Mouse (Mus musculus) lung, postnatal 25 days (tissue): Measurements from ENCODE around the gene Cluap1.

Source experiments
- DNase-seq: peaks from one replicate; pipeline ENCODE4 v3.0.0; 2022; ENCODE audit warnings: low spot score

Cluap1 gene

DNA sequence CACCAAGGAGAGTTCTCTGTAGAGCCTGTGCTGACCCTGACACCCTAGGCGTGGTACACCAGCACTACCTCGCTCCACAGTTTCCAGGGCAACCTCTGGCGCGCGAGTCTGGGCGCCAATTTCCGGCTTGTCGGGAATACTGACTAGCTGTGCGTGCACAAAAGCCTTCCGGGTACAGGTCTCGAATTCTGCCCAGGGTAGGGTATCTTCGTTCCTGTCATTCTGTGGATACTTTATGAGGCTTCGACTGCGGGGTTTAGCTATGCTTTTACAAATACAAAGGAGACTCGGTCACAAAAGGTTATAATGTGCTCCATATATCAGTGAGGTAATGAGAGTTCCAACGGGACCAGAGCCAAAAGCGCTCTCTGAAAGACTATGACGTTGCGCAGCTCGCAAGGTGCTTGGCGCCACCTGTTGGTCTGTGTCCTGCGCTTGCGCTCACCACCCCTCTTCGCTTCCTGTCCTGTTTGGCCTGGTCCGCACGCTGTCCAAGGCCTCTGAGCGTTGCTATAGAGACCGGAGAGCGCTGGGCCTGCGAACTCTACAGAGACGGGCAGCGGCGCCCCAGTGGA lies at the start of gene Cluap1, which contains the start of gene 1700037C18Rik:
Gene Cluap1 (plus strand): TSS at position 265 of the 575 bp plus-strand sequence.
Gene 1700037C18Rik (minus strand): TSS at position 153 of the 575 bp plus-strand sequence.
- DNase-seq = peak; percentile 94

DNA sequence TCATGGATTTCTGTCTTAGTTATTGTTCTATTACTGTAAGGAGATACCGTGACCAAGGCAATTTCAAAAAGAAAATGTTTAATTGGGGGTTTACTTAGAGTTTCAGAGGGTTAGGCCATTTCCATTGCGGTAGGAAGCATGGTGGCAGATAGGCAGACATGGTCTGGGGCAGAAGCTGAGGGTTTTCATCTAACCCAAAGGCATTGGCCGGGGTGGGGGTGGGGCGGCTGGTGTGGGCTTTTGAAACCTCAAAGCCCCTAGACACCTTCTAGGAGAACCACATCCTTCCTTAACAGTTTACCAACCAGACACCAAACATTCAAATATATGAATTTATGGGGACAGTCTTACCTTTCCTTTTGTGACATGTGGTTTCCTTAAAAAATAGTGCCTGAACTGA lies 49.3 kb upstream of the Cluap1 start:
- DNase-seq = no peak

DNA sequence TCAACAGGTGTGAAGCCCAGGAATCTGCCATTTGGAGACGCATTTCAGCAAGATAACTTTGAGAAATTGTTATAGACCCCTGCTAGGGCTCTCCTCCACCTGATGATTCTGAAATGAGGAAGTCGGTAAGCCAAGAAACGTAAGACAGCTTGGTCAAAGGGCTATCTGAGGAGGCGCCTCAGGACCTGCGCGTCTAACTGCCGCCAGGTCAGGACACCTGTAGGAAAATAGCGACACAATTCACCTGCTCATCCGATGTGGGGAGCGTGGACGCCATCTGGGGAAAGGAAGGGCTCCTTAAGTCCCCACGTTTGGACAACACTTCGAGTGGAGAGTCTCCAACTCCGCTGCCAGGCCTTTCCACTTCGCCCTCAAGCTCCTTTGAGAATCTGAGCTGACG lies 36.8 kb upstream of the Cluap1 start:
- no peak for DNase-seq

DNA sequence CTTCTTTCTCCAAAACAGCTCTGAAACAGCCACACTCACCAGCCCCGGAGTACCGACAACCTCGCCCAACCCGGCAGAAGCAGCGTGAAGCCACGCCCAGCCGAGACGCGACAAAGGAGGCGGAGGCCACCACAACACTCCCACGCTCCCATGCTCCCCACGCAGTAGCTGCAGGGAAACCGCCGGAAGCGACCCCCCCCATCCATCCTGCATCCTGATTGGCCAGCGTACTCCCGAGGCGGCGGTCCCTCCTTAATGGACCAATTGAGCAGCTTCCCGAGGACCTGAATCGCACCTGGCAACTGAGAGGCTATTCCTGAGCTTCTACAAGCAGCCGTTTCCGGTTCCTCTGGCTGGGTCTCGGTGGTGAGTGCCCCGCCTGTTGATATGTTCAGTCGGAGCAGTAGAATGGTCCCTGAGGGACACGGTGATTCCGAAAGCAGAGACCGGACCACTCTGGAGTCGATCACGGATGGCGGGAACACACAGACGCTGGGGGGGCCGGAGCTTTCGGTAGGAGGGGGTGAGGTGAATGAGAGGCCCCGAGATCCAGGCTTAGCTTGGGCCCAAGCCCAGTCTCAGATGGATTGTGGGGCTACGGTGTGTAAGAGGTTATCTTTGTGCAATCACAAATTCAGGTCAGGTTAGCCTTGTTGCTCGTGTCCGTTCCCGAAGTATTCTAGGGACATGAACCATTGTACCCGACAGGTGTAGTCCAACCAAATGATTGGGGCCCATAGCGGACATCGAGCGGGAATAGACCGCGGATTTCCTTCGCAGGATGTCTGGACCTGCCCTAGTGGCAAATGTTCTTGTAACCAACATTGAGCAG lies 36.2 kb upstream of the Cluap1 start, which contains the start of gene Naa60:
Gene Naa60 (plus strand): TSS at position 160 of the 832 bp plus-strand sequence.
- peak; percentile 94 for DNase-seq

DNA sequence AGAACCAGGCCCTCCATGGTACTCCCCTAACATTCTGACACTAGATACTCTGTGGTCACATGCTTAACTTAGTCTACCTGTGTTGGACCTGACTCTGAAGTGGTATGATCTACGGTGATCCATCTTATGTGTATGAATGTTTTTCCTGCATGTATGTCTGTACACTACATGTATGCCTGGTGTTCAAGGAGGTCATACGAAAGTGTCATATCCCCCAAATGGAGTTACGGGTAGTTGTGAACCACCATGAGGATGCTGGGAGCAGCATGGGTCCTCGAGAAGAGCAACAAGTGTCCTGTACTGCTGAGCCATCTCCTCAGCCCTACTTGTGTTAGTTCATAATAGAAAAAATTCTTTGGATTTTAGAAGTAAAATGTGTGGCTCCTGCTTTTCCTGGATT lies 32.3 kb upstream of the Cluap1 start:
- DNase-seq = no peak

DNA sequence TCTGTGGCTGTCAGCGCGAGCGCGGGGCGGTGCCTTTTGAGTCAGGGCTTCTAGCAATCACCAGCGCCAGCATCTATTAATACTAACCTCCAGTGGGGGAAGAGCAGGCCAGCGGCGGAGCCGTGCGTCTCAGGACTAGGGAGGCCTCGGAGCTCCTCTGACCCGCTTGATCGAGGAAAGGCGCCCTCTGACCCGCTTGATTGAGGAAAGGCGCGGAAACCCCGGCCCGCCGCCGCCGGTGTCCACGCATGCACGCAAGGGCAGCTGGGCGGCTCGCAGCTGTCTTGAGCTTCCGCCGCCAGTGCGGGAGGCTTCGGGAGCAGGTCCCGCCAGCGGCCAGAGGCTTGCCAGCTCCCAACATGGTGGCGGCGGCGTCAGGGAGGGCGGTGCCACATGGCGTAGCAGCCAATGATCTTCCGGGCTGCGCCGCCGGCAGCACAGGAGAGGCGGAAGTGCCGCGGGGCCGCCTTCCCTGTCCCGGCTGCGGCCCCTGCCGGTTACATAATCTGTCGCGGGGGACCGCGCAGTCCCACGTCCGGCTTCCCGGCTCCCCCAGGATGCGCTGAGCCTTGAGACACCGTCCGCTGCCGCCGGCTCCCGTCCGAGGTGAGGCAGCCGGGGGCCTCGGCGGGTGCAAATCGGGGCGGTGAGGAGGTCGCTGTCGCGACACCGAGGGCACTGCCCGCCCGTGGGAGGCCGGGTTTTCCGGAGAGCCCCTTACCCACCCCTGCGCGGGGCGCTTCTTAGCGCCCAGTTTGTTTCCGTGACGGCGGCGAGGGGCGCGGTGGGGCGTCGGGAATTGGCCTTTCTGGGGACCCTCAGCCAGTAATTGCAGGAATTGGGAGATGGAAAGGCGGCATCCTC lies 24.2 kb upstream of the Cluap1 start, which contains the start of the genes Zfp597 and Gm20695:
Gene Zfp597 (minus strand): TSS at position 361 of the 864 bp plus-strand sequence.
Gene Gm20695 (plus strand): TSS at position 448 of the 864 bp plus-strand sequence.
- DNase-seq = peak; percentile 95

DNA sequence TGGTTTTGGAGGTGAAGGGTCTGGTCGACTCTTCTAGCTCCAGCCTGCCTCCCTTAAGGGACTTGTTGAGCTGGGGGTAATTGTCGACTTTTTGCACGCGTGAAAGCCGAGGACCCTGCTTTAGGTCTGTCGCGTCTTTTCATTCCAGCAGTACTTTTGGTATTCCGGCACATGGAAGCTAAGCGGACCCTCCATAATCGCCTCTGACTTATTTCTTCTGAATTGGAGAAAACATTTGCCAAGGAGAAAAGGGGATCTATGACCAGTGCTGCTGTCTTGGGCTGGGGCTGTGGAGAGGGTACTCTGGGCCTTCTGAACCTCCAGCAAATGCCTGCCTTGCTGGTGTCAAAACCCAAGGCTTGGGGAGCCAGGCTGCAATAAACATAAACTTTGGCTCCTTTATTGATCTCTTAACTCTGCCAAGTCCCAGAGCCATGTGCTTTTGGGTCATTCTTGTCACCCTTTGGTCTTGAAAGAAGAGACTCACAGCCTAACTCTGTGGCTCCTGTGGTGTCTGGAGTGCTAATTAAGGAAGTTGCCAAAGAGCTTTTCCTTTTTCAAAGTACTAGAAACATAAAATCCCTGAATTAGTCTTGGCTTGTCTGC lies 23.4 kb upstream of the Cluap1 start:
- DNase-seq = no peak

DNA sequence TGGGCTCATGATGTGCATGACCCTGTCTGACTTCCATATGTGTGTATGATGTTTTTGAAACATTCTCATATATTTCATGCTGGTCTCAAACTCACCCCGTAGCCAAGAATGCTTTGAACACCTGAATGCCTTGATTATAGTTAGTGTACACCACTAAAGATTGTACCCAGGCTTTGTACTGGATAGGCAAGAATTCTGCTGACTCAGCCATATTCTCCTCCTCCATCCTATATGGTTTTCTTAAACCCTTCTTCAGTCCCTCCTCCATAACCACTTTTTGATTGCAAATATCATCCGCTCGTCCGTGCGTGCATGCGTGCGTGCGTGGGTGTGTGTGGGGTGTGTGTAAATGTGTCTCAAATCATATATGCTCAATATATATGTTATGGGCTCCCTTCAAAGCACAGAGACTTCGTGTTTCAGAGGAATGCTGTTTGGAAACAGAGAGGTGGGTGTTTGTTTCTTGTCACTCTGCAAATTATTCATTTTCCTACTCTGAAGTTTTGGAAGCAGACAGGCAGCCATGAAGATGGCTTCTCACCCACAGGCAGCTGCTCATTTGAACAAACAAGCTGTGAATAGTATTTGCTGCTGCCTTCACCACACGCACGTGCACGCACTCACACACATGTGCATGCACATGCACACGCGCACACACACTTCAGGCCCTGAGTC lies 16.8 kb upstream of the Cluap1 start:
- DNase-seq = no peak

DNA sequence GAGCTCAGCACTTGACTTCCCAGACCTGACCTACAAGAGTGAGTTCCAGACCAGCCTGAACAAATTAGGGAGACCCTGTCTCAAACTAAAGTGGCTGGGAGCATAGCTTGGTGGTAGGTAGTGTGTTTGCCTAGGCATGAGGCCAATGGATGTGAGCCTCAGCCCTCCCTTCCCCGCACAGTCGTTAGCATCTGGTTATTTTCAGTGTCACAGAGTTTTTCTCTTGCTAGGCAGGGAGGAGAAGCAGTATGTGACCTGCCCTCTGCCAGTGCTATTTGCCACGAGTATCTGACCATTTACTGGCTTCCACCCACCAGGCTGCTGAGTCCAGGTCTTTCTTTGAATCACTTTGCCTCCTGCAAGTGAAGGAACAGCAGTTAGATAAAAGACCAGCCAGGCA lies 14.9 kb upstream of the Cluap1 start:
- DNase-seq = no peak

DNA sequence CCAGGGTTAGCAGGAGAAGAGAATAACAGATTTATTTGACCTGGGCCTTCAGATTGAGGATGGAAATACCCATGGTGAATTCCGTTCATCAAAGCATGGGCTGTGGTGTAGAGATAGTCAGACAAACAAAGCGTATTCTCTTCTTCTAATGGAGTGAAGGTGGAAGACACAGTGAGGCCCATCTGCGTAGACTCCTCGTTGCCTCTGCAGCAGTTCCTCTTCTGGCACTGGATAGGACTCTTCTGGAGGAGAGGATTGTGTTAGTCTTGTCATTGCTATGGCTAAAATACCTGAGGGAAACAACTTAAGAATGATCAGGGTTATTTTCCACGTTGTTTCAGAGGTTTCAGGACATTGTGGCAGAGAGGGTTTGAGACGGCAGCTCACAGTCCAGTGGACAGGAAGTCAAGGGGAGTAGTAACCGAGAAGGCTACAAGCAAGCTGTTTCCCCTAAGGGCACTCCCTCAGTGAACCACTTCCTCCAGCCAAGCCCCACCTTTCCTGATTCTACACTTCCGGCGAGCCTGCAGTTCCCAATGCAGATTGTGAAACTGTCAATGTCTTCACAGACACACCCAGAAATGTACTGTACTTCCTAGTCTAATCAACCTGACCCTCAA lies 13.3 kb upstream of the Cluap1 start:
- peak; percentile 87 for DNase-seq

DNA sequence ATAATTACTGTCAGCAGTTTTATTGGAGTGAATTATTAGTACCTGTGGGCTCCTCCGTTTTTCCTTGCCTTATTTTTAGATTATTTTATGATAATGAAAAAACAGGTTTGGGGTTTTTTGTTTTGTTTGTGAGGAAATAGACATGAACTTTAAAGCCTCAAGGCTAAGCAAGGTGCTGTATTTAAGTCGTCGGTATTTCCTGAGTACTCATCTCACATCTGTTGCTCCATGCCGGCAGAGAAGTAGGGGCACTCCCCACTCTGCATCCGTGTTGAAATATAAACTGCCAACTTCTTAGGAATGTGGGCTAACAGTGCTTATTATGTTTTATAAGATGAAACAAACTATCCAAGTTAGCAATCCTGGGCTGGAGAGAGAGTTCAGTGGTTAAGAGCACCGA lies 12.6 kb upstream of the Cluap1 start:
- no peak for DNase-seq

DNA sequence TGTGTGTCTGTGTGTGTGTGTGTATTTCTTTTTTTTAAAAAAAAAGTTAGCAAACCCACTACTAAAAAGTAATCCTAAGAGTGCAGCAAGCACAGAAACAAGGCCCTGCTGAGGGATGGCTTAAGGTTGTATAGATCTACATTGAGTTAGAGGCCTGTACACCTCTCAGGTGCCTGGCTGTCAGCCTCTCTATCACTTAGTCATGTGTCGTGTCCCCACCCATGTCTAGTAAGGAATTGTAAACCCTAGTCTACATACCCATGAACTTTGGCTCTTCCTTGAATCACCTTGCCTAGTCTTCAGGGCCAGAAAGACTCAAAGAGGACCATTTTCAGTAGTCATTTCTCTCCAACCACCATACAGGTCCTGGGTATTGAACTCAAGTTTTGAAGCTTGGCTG lies 12.0 kb upstream of the Cluap1 start:
- no peak for DNase-seq

DNA sequence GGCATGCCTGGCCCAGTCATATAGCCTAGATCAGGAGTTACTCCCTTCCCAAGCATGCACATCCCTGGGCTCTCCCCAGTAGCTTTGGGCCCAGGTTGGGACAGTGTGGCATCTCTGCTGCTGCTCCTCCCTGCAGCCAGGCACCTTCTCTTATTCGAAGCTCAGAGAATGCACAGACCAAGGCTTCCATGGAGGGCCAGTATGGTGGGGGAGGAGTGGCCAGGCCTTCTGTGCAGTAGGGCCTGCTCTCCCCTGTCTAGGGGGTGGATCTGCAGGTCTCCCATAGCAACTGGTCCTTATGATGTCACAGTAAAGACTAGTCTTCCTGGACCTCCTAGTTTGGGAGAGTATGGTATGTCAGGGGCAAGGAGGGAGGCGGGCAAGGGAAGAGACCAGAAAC lies 1.1 kb upstream of the Cluap1 start:
- DNase-seq = no peak

DNA sequence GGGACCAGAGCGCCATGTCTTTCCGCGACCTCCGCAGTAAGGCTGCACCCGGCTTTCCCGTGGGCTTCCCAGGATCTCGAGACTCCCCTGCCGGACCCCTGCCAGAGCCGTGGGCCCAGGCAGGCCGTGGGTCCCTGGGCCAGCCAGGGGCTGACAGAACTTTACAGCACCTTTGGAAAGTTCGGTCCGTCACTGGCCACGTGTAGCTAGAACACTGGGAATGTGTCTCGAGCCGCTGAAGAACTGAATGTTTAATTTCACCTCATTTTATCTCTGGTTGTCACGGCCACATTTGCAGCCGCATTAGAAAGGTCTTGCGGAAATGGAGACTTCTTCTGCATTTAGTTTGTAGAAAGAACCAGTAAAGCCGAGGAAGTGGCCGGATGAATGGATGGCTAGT lies 517 bp downstream of the Cluap1 start:
- no peak for DNase-seq

DNA sequence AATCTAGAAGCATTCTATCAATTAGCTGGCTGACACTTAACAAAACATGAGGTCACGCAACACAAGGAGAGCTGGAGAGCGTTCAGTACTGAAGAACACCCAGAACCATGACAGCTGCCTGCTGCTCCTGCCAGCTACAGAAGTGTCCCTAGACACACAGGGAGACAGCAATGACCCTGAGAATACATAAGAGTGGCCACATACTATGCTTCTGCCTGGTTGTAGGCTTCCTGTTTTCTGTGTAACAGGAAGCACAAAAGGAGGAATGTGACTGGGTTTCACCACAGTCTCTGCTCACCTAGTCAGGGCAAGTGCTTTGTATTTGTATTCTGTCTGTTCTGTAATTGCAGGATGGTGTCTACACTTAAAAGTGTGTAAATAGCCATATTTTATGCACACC lies 12.2 kb downstream of the Cluap1 start:
- no peak for DNase-seq

DNA sequence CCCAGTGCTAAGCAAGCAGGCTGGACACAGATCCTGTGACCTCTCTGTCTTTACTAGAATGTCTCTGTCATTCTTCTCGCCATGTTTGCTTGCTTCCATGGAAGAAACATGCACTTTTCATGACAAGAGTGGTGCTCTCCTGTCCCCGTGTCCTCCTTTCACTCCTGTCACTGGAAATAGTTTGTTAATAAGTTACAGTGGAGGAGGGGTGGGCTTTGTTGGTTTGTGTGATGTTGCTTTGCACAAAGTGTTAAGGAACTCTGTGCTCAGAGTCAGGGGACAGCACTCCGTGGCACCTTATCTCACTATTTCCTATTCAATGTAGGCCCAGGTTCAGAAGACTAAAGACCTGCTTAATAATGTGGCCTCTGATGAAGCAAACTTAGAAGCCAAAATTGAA lies 14.9 kb downstream of the Cluap1 start:
- no peak for DNase-seq

DNA sequence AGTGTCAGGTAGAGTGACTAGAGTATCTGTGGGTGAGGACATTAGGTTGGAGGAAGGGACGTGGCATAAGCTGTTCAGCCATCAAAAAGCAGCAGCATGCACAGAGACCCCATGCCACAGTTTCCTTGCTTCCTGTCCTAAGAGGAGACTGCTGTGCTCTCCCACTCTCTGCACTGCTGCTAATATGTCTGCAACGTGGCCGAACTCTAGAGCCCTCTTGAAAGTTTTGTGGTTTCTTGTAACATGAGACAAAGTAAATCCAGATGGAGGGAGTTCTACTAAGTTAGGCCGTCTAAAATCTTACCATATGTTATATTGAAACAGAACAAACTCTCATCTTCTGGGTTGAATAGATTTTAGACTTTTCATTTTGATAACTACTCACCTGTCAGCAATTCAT lies 15.4 kb downstream of the Cluap1 start:
- DNase-seq = peak; percentile 50

DNA sequence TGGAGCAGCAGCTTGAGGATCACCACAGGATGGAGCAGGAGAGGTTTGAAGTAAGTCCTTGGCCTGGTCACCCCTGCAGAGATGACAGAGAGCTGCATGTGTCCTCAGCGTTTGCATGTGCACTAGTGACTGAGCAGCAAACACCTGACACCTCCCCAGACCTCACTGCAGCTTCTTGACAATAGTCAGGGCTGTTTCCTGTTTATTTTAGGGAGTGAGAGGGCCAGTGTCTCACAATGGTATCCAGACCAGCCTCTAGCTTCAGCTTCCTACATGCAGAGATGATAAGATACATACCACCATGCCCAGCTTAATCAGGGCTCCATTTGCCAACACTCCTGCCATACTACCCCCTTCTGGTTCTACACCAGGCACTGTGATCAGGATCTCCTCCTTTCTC lies 20.0 kb downstream of the Cluap1 start:
- DNase-seq = no peak

DNA sequence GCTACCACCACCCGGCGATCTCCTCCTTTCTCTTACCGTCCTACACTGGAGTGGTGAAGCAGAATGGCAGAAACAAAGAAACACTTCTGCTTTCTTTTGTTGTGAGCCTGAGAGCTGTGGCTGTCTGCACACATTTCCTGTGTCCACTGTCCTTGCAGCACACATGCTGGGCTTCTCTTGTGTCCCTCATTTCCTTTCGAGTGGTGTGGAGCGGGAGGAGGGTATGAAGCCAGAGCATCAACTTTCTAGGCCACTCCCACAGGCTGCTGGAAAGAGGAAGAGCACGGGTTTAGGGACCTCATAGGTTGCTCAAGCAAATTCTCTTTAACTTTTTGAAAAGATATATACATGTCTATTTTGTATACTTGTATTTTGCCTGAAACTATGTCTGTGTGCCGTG lies 20.6 kb downstream of the Cluap1 start:
- peak; percentile 21 for DNase-seq

DNA sequence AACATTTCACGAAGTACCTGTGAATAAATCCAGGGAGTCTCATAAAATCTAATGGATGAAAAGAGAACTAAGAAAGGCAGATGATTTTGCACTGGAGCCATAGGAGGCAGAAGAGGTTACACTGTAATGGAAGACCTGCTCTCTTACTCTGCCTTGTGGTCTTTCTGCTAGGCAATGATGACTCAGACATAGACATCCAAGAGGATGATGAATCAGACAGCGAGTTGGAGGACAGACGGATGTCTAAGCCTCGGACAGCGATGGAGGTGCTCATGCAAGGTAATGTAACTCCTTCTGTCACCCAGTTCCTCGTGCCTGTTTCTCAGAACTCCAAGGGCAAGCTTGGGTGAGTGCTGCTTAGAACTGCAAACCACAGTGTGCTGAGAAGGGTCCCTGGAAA lies 24.9 kb downstream of the Cluap1 start:
- DNase-seq = no peak

DNA sequence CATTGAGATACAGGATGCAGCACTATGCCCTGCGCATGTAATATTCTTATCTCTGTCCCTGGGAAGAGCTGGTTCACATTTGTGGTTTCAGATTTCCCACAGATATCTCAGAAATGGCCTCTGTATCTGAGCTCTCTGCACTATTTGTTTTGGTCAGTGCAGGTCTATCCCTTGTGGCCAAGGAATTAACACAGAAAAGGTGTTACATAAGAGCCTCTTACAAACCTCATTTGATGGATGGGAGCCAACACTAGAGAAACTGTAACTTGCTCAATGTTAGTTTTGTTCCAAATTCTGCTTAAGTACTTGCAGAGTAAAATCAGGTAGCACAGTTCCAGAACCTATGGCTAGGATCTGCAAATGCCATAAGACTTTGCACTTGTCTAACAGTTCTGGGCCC lies 25.5 kb downstream of the Cluap1 start:
- peak; percentile 66 for DNase-seq
